Mouse (Mus musculus) spleen, adult 2 months (tissue): ENCODE data around the gene Cep19.

Source experiments
- CTCF ChIP-seq: fragments of 200-500 bp; IDR thresholded peaks from 2 replicates; pipeline ENCODE4 v1.5.1; 2011; ENCODE audit warnings: mild to moderate bottlenecking, inconsistent platforms; ENCODE audit not compliant: insufficient read depth, insufficient read length, insufficient replicate concordance; ENCODE audit errors: extremely low read depth
- POLR2A ChIP-seq: fragments of 200-500 bp; IDR thresholded peaks from 2 replicates; pipeline ENCODE4 v1.6.1; 2011; ENCODE audit warnings: low read depth, low read length, inconsistent platforms

- TF ChIP-seq POLR2A, result peak; percentile 36; the same call in 1 of the 2 replicates
- no peak for TF ChIP-seq CTCF
These were observed at the start of gene Cep19, which contains the start of gene Pigx for GRCm38 (mm10) chr16:32099638-32100150.
